Mouse (Mus musculus) kidney, postnatal 4 days (tissue): Measurements from ENCODE around the gene Efcab3.
"Not testable (repeated sequence)": the region's sequence is repeated elsewhere in the genome, so short reads cannot be mapped to it uniquely, and the experiment has no call there.

Experiments used
- DNase-seq, 2 experiments: peaks; one replicate each; pipeline ENCODE4 v3.0.0; 2021; ENCODE audit warnings: mixed read lengths in 2 of 2

Gene Efcab3

GRCm38 (mm10) chr11:105063292-105063691 lies at the start of gene Efcab3:
Gene Efcab3, plus strand, starts transcription at chr11:105063592.
- no peak for DNase-seq

DNA sequence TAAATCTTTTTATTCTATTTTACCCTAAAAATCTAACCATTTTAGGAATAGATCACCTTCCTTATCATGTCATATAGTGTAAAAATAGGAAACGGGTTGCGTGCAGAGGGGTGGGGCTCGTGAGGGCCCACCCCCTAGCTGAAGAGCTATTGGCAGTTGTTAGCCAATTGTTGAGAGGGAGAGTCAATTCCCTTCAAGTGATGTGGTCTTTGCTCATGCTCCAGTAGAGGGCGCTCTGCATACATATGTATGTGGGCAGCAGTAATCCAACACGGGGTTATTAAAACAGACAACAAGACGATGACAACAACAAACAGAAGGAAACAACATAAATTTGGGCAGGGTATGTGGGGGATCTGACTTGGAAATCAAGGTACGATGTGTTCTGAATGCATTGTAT lies 42.3 kb upstream of the Efcab3 start:
- DNase-seq: peak; percentile 3 to 6

- DNase-seq: no peak
Measured at GRCm38 (mm10) chr11:105028744-105029348, 34.5 kb upstream of the Efcab3 start.

- no peak for DNase-seq
Measured at GRCm38 (mm10) chr11:105029525-105029924, 33.9 kb upstream of the Efcab3 start.

- DNase-seq: no peak
Measured at GRCm38 (mm10) chr11:105030229-105030628, 33.2 kb upstream of the Efcab3 start.

GRCm38 (mm10) chr11:105031103-105031502 lies 32.3 kb upstream of the Efcab3 start:
- no peak for DNase-seq

GRCm38 (mm10) chr11:105035081-105035480 lies 28.3 kb upstream of the Efcab3 start:
- no peak for DNase-seq

DNA sequence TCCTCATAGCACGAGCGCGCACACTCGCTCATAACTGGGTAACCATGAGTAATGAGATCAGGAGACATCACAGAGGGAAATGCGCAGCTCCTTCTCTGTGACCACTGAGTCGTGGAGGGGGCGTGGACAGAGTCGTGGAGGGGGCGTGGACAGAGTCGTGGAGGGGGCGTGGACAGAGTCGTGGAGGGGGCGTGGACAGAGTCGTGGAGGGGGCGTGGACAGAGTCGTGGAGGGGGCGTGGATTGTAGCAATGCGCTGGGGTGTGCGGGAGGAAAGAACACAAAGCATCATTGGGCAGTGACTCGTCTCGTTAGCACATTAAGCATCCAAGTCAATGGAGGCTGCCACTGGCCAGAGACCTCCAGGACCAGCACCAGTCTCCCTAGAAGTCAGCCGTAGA lies 49.1 kb downstream of the Efcab3 start:
- DNase-seq: not testable (repeated sequence)

DNA sequence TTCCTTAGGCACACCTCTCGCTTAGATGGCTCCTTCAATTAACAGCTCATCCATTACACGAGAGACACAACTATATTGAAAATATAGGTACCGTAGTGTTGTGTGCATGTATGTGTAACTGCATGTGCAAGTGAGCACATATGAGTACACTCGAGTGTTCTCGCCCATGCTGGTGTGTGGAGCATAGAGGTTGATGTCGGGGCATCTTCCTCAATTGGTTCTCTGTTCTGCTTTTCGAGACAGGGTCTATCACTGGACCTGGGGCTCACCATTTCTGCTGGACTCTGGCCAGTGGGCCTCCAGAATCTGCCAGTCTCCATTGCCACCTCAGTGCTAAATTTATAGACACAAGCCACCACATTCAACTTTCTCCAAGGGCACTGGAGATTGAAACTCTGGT lies 54.4 kb downstream of the Efcab3 start:
- DNase-seq: no peak

GRCm38 (mm10) chr11:105120551-105121061 lies 57.2 kb downstream of the Efcab3 start:
- no peak for DNase-seq

- not testable (repeated sequence) for DNase-seq
Measured at GRCm38 (mm10) chr11:105121792-105122191, 58.4 kb downstream of the Efcab3 start.

- peak; percentile 75 to 81 for DNase-seq
Measured at GRCm38 (mm10) chr11:105123986-105124385, 60.6 kb downstream of the Efcab3 start.

GRCm38 (mm10) chr11:105125735-105126519 lies 62.5 kb downstream of the Efcab3 start, which contains the start of gene Mettl2:
Gene Mettl2, plus strand, starts transcription at chr11:105126425.
- DNase-seq: peak; percentile 91 to 94

DNA sequence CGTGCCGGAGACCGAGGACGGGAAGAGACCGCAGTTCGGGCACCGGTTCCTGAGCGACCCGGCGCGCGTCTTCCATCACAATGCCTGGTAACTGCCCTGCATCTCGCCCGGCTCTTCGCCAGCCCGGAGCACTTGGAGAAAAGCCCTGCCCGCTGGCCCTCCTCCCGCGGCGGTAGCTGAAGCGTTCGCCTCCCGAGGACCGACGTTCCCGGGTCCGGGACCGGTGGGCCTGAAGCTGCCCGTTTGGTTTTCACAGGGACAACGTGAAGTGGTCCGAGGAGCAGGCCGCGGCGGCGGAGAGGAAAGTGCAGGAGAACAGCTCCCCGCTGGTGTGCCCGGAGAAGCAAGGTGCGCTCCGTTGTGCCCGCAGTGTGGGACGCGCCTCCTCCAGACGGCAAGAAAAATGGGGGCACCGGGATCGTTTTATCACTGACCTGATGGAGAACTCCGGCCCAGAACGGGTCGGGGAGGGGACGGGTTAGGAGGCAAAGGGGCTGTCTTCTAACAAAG lies 63.2 kb downstream of the Efcab3 start:
- peak in 1 of 2 experiments; percentile 36 for DNase-seq

DNA sequence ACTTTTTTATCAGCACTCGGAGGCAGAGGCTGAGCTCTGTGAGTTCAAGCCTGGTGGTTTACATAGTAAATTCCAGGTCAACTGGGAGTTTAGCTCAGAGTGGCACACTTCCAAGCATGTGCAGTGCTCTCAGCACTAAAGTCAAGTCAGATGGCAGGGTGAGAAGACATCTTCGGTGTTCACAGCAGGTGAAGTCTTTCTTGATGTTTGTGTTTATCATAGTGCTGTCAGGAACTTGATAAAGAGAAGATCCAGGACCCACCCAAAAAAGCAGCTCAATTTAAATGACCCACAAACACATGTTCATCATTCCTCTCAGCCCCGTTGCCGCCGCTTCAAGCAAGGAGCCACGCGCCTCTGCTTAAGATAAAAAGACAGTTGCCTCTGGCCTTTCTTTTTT lies 72.3 kb downstream of the Efcab3 start:
- DNase-seq: no peak

GRCm38 (mm10) chr11:105137255-105137654 lies 73.9 kb downstream of the Efcab3 start:
- not testable (repeated sequence) for DNase-seq

GRCm38 (mm10) chr11:105140512-105140911 lies 77.1 kb downstream of the Efcab3 start:
- not testable (repeated sequence) for DNase-seq

DNA sequence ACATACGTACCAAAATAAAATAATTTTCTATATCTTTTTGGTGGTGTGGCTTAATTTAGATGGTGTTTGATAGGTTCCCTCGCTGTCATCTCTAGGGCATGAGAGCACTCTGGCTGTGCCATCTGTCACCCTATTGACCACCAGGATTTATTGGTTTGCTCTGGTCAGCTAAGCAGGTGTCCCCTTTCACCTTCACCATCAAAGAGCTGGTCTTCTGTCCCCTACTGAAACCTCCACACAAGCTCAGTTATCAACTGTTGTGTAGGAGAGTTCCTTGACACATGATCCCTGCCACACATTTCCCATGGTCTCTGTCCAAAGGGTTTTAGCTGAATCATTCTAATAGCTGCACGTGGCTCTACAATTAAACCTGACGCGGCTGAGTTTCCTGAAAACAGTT lies 77.7 kb downstream of the Efcab3 start:
- DNase-seq: no peak

GRCm38 (mm10) chr11:105143564-105143963 lies 80.2 kb downstream of the Efcab3 start:
- DNase-seq: no peak

- no peak for DNase-seq
Measured at GRCm38 (mm10) chr11:105144084-105144483, 80.7 kb downstream of the Efcab3 start.

DNA sequence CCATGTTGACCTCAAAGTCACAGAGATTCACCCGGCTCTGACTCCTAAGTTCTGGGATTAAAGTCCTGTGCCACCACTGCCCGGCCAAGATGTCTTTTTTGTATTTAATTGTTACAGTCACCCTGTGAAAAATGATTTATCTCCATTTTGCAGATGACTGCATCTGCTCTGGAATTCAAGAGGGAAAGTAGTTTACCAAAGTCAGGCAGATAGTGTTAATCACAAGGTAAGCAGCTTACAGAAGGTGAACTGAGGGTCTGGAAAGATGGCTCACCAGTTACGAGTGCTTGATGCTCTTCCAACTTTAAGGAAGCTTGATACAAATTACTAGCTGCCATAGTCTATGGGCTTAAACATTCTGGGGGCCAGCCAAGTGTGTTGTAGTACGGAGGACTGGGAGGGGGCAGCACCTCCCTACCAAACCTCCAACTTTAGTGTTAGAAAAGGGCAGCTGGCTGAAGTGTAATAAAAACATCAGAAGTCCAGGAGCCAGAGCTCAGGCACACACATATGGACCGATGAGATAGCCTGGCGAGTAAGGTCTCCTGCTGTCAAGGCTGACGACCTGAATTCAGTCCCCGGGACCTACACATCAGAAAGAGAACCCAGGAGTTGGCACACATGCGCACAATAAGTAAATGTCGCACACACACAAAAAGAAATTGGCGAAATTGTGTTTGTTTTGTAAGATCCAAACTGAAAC lies 81.3 kb downstream of the Efcab3 start:
- DNase-seq: peak; percentile 52 to 69

DNA sequence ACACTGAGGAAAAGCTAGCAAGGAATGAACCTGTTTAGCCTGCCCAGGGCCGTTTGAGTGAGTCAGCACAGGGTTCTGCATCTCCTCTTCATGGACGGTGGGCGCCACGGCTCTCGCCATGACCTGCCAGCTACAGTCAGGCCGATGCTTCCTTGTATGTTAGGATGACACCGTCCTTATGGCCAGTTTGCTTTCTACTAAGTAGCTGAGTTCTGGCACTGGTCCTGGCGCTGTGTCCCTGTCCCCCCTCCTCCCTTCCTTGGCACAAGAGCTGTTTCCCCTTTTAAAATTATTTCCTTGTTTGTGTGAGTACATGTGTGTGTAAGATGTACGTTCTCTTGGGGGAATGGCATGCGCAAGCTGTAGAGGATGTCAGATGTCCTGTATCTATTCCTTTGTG lies 81.8 kb downstream of the Efcab3 start:
- DNase-seq: peak; percentile 19 to 43

GRCm38 (mm10) chr11:105146593-105146992 lies 83.2 kb downstream of the Efcab3 start, which contains the start of gene Gm10842:
Gene Gm10842, plus strand, starts transcription at chr11:105146893.
- no peak for DNase-seq
